Mouse (Mus musculus): ENCODE data around the gene Eif1.

GRCm38 (mm10) chr11:100332766-100333515 is 13.3 kb downstream of the Eif1 start:
- TF ChIP-seq CTCF (conservative IDR thresholded peaks at IDR 0.05; ENCODE audit: low read length) (no peak), NANOG (IDR thresholded peaks at IDR 0.05; ENCODE audit: borderline replicate concordance, low read length) (no peak)

Measured in E14TG2a.4 (cell line).